Mouse (Mus musculus) ES-E14 (cell line): ENCODE measurements around the gene 1110008P14Rik.

Experiments used
- HCFC1 ChIP-seq: IDR thresholded peaks from 2 replicates; pipeline ENCODE4 v1.6.1; 2012; ENCODE audit warnings: low read length, inconsistent platforms, borderline replicate concordance; ENCODE audit not compliant: insufficient read depth
- ZNF384 ChIP-seq: IDR thresholded peaks from 2 replicates; pipeline ENCODE4 v1.6.1; 2012; ENCODE audit warnings: low read depth, low read length, inconsistent platforms

GRCm38 (mm10) chr2:32344056-32344455 lies 37.7 kb downstream of the 1110008P14Rik start:
- TF ChIP-seq ZNF384 (no peak), HCFC1 (no peak)
